Mouse (Mus musculus) olfactory bulb, adult 2 months (tissue): Measurements from ENCODE around the gene Akap7.

Experiments
- CTCF ChIP-seq: fragments of 200-500 bp; IDR thresholded peaks from 2 replicates; pipeline ENCODE4 v1.5.1; 2012; ENCODE audit warnings: low read depth, mild to moderate bottlenecking, low read length, moderate library complexity; ENCODE audit not compliant: insufficient read depth
- POLR2A ChIP-seq: fragments of 200-500 bp; IDR thresholded peaks from 2 replicates; pipeline ENCODE4 v1.6.1; 2012; ENCODE audit warnings: mild to moderate bottlenecking, low read depth, low read length, moderate library complexity; ENCODE audit not compliant: insufficient read depth

DNA sequence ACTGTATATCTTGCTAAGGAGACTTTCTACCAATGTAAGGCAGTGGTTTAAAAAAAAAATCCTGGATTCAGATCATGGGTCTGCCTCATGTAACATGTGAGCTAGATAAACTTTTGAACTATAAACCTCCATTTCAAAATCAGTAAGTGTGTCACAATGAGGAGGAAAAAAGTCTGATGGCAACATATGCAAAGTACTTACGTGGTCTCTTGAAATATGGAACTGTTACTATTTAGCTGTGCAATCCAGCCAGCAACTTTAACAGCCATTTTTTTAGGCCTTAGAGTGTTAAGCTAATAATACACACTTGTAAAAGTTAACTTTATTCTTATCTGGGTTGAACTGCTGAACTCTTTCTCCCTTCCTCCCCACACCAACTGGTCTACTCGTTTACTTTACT is 181.6 kb downstream of the Akap7 start:
- TF ChIP-seq POLR2A: no peak
- no peak for TF ChIP-seq CTCF
